Mouse (Mus musculus): ENCODE measurements around the gene Ccdc63.
"Not testable (repeated sequence)": the region's sequence is repeated elsewhere in the genome, so short reads cannot be mapped to it uniquely, and the experiment has no call there.

Ccdc63 gene

GRCm38 (mm10) chr5:122146609-122147008, 6.0 kb upstream of the Ccdc63 start:
- no peak for DNase-seq

GRCm38 (mm10) chr5:122146056-122146580, 5.5 kb upstream of the Ccdc63 start:
- DNase-seq: peak; percentile 64

DNA sequence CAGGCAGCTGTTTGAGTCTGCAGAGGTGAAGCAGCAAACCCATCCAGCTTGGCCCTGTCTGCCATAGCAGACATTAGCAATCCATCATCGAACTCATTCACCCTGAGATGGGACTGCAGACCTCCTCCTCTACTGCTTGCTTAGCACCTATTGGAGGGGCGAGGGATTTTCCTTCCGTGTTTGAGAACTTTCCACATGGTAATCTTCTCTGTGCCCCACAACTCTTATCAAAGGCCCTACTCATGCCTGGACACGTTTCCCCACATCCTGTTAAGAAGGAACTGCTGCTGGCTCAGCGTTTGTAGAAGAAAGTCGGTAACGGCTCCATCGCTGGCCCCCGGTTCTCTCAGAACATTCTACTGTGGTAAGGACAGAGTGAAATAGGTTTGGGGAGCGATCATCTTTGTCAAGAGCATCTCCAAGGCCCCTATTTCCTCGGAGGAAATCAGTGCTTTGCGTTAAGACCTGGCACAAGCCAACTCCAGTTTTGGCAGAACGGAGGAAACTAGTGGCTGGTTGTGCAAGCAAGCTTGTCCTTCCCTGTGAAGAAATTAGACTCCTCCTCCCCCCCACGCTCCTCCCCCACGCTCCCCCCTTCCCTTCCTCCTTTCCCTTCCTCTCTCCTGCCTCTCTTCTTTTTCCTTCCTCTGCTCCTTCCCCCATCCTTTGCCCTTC, 4.9 kb upstream of the Ccdc63 start:
- DNase-seq: peak; percentile 61

- DNase-seq: no peak
These were observed 4.2 kb upstream of the Ccdc63 start for GRCm38 (mm10) chr5:122144825-122145224.

DNA sequence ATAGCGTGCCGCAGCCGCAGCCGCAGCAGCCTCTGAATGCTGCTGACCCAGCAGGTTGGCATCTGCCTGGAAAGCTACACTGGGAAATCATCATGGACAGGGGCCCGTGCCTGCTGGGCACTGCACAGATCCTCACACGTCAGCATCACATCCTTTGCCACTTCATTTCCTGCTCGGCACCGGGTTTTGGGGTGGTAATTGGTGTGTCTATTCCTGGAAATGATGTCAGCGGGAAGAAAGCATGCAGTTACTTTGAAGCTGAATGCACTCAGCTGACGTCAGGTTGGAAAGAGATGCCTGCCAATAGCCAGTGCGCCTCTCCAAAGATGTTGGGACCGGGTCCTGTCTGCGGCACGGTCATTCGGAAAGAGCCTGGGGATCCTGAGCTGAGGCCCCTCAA, 2.9 kb upstream of the Ccdc63 start:
- peak; percentile 51 for DNase-seq

DNA sequence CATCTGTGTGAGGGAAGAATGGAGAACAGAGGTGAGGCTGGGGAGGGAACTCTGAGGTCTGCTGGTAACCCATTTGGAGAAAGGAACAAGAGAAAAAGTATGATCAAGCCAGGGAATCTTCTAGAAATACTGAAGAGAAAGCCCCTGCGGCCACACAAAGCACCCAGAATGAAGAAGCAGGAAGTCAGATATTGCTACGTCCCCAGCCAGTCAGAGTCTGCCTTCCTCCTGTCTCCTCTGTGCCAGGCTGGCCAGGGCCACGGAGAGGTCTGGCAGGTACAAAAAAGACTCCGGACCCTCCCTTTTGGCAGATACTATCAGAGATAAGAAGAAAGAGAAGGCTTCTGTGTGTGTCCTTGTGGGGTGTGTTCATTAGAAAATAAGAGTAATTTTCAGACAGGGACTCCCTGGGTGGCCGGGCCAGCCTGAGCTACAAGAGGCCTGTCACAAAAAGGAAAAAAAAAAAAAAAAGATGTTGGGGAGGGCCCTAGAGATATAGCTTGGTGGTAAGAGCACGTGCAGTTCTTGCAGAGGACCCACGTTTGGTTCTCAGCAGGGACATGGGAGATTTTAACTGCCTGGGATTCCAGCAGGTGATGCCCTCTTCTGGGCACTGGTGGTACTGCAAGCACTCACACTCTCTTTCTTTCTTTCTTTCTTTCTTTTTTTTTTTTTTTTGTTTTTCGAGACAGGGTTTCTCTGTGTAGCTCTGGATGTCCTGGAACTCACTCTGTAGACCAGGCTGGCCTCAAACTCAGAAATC, 1.8 kb upstream of the Ccdc63 start:
- DNase-seq: no peak

GRCm38 (mm10) chr5:122139771-122140170, 852 bp downstream of the Ccdc63 start:
- not testable (repeated sequence) for DNase-seq

GRCm38 (mm10) chr5:122138856-122139255, 1.8 kb downstream of the Ccdc63 start:
- no peak for DNase-seq

GRCm38 (mm10) chr5:122136508-122137408, 3.9 kb downstream of the Ccdc63 start:
- DNase-seq: no peak

GRCm38 (mm10) chr5:122135290-122135882, 5.2 kb downstream of the Ccdc63 start:
- no peak for DNase-seq

DNA sequence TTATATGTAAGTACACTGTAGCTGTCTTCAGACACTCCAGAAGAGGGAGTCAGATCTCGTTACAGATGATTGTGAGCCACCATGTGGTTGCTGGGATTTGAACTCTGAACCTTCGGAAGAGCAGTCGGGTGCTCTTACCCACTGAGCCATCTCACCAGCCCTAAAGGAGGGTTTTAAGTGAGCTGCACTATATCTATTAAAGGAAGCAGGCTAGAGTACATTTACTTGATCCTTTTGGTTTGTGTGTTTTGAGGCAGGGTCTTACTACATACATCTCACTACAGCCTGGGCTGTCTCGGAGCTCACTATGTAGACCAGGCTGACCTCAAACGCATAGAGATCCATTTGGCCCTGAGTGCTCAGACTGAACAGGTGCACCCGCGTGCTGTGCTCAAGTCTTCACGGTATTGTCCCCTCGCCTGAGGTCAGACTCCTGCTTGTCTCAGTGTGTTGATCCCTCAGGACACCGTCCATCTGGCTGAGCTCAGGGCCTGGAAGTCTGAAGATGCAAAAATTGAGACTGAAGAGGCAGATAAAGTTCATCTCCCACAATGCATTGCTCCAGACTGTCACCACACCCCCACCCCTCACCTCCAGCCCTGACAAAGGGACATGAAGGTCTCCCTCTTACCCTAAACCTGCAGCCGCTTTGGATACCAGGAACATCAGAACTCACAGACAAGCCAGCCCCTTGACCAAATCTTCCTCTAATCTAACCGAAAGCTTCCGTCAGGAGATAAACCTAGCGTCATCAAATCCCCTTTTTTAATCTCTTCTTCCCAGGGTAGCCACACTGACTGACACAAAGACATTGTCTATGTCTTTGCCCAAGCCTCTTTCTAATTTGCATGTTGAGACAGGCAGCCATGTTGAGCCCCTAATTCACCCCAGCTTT, 6.0 kb downstream of the Ccdc63 start:
- DNase-seq: no peak

GRCm38 (mm10) chr5:122133050-122133389, 7.6 kb downstream of the Ccdc63 start:
- DNase-seq: no peak

GRCm38 (mm10) chr5:122132167-122133049, 8.2 kb downstream of the Ccdc63 start:
- DNase-seq: no peak

DNA sequence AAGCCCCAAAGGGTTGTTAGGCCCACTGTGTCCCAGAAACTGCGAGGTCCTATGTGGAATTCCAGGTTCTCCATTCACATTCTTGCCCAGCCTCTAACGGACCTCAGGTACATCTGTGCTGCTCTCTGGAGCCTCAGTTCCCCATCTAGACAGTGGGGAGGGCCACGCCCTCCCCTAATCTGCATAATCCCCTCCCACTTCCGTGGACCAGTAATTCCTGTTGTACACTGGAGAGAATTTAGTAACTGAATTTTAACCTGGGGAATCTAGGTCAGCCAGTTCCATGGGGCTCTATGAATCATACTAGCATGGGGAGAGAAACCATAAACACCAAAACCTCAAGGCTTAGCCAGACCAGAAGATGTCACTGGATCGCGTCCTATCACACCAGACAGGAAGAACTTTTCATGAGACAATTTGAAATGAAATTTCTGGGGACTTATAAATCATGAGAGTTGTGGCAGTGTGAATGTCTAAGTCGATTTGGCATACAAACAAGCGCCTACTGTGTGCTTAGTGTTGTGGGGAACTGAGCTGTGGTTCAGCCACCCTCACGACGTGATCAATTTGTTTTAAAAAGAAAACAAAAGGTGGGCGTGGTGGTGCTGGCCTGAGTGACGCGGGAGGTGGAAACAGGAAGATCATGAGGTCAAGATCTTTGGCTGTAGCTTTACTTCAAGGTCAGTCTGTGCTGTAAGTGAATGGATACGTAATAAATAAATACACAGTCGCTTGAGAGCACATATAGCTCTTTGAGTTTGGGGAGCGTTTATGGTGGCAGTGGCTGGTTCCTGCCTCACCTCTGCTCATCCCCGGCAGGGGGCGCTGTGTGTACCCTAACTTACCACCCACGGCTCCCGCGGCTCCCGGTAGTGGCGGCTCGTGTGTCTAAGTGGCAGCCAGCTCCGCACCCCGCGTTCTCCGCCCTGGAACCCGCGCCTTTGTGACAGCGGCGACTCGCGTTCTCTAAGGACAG, 9.3 kb downstream of the Ccdc63 start:
- peak; percentile 90 for DNase-seq

DNA sequence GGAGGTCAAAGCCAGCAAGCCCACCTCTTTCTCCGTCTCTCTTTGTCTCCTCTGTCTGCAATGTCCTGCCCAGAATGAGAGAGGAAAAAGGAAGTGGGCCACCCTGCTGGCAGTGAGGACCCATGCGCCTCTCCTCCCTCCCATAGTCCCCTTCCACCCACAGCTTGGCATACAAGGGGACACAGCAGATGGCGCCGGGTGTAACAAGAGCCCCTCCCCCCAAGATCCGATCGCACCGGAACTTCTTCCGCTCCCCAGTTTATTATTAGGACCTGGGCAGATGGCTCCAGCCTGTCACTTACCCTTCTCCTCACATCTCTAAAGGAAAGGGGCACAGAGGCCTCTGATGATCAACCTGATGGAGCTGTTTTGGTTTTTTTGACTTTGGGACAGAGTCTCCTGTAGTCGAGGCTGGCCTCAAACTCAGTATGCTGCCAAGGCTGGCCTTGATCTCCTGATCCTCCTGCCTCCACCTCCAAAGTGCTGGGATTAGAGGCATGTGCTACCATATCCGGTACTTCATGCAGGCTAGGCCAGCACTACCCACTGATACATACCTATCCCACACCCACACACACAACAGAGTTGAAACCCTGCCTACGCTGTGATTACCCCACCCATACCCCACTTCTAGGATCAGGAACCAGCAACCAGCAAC, 10.2 kb downstream of the Ccdc63 start:
- no peak for DNase-seq

DNA sequence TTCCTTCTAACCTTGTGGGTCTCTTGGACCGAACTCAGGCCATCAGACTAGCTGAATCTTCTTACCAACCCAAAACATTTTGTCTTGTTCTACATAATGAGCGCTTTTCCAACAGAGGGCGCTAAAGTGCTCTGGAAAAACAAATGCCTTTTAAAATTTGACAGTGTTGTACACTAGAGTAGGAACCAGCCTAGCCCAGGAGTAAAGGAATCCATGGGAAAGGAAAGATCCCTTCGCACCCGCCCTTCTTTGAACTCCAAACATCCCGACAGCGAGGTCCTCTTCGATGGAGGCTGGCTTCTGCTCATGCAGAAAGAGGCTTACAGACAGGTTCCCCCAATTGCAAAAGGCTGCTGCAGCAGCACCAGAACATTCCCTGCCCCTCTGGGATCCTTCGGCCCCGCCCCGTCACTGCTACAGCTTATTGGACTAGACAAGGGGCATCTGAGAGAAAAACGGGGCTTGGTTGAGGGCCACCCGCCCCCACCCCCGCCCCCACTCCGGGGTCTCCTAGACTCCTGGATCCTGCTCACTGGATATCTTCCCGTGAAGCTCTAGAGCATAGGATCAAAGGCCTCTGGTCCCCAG, 11.5 kb downstream of the Ccdc63 start:
- DNase-seq: peak; percentile 85

DNA sequence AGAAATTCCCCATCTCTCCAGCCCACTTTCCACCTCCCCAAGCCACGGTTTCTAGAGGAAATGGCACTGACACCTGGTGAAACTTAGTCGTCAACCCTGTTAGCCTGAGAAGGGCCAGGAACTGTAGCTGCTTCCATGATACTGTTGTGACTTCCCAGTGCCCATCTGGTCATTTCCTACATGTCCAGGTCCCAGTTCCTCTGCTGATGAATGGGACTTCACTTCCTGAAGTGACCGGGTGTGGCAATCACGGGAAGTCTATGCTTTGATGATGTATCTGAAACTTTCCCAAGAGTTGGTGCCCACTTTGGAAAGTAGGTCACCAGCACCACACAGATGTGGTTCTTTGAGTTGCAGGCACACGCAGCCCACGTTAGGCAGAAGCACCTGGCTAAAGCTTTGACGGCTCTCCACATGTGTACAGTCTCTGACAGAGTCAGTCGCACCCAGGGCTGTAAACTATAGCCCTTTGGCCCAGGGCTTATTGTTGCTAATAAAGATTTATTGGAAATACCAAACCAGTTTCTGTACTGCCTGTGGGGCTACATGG, 15.3 kb downstream of the Ccdc63 start:
- peak; percentile 24 for DNase-seq

GRCm38 (mm10) chr5:122116243-122116642, 24.4 kb downstream of the Ccdc63 start:
- DNase-seq: no peak

All from kidney, postnatal 14 days (tissue).